In genomic region chr15:88060935-88061334, GRCm38 (mm10) we compare ENCODE assay signal across 18 mouse cellular contexts.
DNase-seq lines count a peak whose midpoint lies in the region; ATAC-seq lines count a peak whose summit lies in the region.
"Had no signal": no experiment of that assay in that cellular context is flagged by ENCODE, and none has a peak within 500 bp of the region (broad histone marks: within the 10 kb centered on the region; RNA-seq: fewer than 3 reads in every experiment).

No protein-coding gene starts in this region.

- peak; percentile 52; the same call in 1 of the 2 replicates for ATAC-seq in frontal cortex, adult (ENCODE audit: low TSS enrichment)
- ATAC-seq: CD4-positive, CD25-positive, alpha-beta regulatory T cell, adult 4 months; forebrain, embryonic 13.5 days; forebrain, embryonic 16.5 days; intestine, postnatal 0 days; Patski had no signal

- DNase-seq in frontal cortex, postnatal 25 days (ENCODE audit: low spot score in 2 of 2) = no peak
- DNase-seq in testis, postnatal 10 days (ENCODE audit: low spot score) = peak; percentile 6
- DNase-seq in testis, postnatal 14 days (ENCODE audit: low spot score) = no peak
- DNase-seq in brain, adult 2 months (ENCODE audit: low read depth, low spot score) = peak; percentile 57
- no peak for DNase-seq in thymus, postnatal 36 days
- DNase-seq: adrenal gland, postnatal 10 days; cerebellum, adult 18-20 months; cerebellum, adult 9-10 months; cerebellum, postnatal 14 days; gastrocnemius, postnatal 25 days; heart, adult 2 months; heart, postnatal 14 days had no signal

Comparison
In these comparisons a context has a peak if more than half of its experiments do, and no peak if none do; other contexts are left out.
1. DNase-seq: peak in testis, postnatal 10 days (single experiment) and brain, adult 2 months (single experiment); none in frontal cortex, postnatal 25 days (0 of 2), testis, postnatal 14 days (single experiment) and thymus, postnatal 36 days (0 of 2).